Mouse (Mus musculus) natural killer cell, adult 2 months (primary cell): ENCODE data around the gene Olfr1404.
"Not testable (repeated sequence)": the region's sequence is repeated elsewhere in the genome, so short reads cannot be mapped to it uniquely, and the experiment has no call there.

Experiments
- DNase-seq, 2 experiments: peaks; one replicate each; pipeline ENCODE4 v3.0.0; 2022; ENCODE audit warnings: low spot score in 2 of 2

The Olfr1404 gene

DNA sequence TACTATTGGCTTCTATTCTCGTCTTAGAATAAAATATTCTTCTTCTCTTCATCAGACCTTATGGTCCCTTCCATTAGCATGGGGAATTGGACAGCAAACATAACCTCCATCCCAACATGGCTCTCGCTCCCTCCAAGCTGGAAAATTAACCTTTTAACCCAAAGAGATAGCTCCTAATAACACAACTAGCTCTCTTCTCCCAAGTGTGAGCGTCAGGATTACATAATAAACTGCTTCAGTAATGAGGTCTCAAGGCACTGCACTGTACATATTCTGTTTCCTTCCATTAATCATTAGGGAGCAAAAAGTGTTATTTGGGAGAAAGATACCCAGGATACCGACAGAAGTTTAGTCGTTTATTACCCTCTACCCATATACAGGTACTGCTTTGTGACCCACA is at the start of gene Olfr1404:
TSS of gene Olfr1404 (plus strand) at position 301 of the 400 bp plus-strand sequence.
- no peak for DNase-seq

DNA sequence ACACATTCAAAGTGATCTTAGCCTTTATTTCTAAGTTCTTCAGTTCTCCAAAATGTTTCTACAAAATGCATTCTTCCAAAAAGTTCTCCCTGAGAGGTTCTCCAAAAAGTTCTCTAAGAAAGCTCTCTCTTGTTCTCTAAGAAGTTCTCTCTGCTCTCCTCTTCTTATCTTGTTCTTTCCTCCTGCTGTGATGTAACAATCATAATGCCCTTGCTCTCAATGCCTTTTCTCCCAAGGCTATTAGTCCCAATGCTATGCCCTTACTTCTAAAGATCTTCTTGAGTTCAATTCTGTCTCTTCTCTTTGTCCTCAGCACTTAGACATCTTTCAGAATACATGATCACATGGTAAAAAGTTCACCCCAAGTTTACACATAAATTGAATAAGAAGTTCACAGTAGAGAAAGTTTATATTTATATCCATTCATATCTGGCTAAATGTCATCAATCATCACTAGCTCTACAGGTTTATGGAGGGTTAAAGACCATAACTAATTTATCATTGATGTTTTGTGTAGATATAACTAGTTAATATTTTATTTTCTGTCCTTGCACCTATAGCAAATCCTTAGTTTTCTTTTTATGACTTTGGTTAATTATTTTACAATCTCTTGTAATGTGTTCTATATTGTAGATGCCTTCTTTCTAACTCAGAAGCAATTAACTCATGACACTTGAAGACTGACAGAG is 37.9 kb upstream of the Olfr1404 start:
- DNase-seq: no peak

DNA sequence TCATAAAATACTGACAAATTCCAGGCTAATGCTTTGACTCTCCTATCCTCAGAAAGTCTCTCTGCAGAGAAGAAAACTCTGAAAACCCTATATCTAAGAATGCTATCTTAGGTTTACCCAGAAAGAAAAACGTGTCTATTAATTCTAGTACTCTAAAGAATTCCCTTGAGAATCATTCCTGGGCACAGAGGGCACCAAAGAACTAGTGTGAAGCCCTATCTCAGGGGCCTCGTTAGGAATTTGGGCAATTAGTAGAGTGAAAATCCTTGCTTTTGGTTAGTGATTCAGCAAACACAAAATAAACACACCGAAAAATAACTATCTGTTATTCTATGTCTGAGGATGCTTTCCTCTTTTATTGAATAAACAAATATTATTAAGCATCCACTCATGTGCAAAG is 21.7 kb upstream of the Olfr1404 start, which contains the start of gene Olfr1406:
TSS of gene Olfr1406 (minus strand) at position 101 of the 400 bp plus-strand sequence.
- no peak for DNase-seq

DNA sequence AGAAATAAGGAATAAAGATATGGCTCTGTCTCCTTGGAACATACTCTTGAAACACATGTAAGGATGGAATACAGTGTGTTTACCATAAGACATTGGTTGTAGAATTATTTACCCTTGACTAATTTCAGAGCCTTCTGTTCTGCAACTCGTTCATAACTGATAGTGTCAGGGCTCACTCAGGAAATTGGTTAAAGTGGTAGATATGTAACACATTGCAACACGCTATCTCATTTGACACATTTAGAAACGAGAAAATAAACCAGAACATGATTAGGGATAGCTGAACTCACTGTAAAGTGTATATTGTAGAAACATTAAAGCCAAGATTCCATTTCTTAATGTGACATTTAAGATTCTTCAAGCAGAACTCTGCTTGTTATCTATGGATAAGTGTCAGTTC is 20.1 kb upstream of the Olfr1404 start:
- DNase-seq: no peak

DNA sequence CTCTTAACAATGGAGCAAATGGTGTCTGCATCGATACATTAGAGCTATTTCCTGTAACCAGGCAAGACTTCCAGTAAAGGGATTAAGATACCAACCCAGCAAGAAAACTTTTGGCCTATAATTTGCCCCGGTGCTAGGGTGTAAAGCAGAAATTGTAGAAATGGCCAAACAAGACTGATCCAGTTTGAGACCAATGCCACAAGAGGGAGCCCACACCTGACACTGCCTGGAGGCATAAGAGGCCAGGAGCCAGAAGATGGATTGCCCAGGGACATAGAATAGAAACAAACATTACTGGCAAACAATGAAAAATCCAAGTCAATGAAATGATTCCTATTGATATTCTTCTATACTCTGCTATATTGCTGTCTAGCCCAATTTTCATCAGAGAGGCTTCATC is 15.8 kb upstream of the Olfr1404 start:
- no peak for DNase-seq

DNA sequence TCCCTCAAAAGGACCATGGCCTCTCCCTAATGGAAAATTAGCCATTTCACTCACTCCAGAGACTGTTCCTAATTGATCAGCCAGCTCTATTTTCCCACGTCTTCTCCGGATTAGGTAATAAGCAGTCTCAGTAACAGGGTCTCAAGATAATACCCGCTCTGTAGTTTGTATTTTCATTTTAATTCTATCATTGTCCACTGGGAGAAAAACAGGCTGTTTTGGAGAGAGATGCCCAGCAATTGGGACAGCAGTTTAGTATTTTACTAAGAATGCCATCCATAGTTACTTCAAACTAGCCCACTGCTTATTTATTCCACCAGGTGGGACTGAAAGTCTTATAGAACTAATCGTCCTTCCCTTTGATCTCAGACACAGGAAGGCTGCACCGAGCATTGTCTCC is 14.7 kb upstream of the Olfr1404 start, which contains the start of gene Olfr218:
TSS of gene Olfr218 (plus strand) at position 301 of the 400 bp plus-strand sequence.
- DNase-seq: no peak

DNA sequence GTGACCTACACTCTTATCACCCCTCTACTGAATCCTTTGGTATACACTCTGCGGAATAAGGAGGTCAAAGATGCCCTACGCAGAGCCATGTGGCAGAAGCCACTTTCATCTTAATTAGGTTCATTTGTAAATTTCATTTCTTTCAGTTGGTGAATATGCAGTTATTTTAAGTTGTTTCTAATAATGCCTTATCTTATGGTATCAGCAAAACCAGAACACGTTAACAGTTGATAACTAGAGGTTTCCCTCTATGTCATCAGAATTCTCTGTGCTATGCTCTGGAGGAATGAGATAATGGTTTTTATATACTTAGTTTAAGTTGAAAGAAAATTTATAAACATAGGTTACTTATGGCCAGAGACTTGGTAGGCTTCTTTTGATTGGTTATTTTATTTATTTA is 4.3 kb downstream of the Olfr1404 start:
- no peak for DNase-seq

DNA sequence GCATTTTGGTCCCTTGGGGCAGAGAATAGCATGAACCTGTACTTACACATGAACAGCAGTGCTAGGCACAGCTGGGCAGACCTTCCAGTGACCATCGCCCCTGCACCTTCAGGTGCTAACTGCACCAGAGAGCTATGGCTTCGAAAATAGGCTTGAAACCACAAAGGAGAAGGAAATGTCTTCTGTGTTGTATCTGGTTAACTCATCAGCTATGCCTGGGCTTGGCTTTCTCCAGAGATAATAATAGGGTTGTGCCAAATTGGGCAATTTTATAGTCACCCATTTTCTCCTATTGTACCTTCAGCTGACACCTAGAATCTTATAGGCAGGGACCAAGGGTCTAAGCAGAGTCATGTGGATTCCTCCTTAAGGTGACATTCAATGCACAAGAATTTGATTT is 14.9 kb downstream of the Olfr1404 start, which contains the start of gene Fcer1a:
TSS of gene Fcer1a (minus strand) at position 134 of the 400 bp plus-strand sequence.
- no peak for DNase-seq

DNA sequence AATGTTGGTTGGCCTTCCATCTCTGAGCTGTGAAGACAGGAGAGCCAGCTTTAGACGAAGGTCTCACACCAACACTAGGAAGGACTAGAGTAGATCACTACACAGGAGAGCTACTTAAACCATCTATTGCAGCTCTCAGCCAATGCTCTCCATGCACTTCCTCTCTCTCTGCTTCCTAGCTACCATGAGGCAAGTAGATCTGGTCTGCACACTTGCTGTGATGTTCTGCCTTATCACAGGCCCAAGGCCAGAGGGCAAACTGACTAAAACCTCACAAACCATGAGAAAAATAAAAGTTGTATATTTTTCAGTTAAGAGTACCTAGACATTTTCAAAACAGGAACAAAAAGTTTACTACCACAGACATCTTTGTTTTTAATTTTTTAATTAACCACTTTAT is 24.8 kb downstream of the Olfr1404 start:
- not testable (repeated sequence) for DNase-seq

DNA sequence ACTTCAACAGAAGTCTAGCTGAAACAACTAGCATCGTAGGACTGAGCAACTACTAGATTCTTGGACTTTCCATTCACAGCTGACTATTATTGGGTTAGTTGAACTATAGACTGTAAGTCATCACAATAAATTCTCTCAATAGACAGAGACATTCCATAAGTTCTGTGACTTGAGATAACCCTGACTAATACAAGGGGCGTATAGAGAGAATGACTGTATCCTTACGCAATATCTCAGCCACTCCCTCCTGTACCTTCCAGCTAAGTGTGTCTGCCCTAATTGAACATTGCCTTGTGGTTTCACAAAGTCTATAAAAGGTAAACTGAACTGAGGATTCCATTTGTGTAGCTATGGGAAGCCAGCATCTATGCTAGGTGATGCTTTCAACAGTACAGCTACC is 37.7 kb downstream of the Olfr1404 start:
- DNase-seq: no peak

DNA sequence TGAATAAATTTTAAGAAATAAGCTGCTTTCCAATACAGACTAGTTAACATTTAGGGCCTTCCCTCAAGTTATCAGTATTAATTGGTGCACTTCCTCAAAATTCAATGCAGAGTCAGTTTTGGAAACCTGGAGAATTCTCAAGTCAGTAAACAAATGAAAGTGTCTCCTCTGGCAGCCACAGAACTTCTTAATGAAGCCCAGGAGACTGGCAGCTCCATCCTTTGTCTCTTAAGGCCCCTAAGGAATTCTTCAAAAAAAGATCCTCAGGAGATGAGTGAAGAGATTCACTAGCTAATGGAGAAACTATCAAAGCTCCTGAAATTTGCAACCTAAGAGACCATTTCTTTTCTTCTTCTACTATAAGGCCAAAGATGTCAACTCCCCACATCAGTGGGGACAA is 53.5 kb downstream of the Olfr1404 start, which contains the start of gene Olfr418:
TSS of gene Olfr418 (plus strand) at position 301 of the 400 bp plus-strand sequence.
- no peak for DNase-seq
